Mouse (Mus musculus): ENCODE measurements around the gene Scfd2. TPM values are rescaled to one million over a fixed set of nuclear protein-coding genes. Genes with fewer than 3 reads are reported as not detected.

Gene Scfd2
- polyA plus RNA-seq, 1 experiment from 2014 or later: 13.9 TPM

GRCm38 (mm10) chr5:74455510-74456269 is 75.9 kb downstream of the Scfd2 start:
- H3K4me2 ChIP-seq: no peak overlapping the region
- H3K4me1 ChIP-seq (replicated peaks): no peaks in the 10 kb centered on the region
- H3K27me3 ChIP-seq: no peaks in the 10 kb centered on the region
- ATAC-seq (ENCODE audit: low read depth) (no peak), DNase-seq (no peak)
- H3K36me3 ChIP-seq: no peaks in the 10 kb centered on the region
- 77% methylated on average over 6 of the region's 6 CpGs for WGBS (ENCODE audit: insufficient replicate concordance)
- no peak overlapping the region for H3K27ac ChIP-seq
- H3K9me3 ChIP-seq (replicated peaks): no peaks in the 10 kb centered on the region
- H3K9ac ChIP-seq: no peak overlapping the region
- no peak overlapping the region for H3K4me3 ChIP-seq (replicated peaks)

DNA sequence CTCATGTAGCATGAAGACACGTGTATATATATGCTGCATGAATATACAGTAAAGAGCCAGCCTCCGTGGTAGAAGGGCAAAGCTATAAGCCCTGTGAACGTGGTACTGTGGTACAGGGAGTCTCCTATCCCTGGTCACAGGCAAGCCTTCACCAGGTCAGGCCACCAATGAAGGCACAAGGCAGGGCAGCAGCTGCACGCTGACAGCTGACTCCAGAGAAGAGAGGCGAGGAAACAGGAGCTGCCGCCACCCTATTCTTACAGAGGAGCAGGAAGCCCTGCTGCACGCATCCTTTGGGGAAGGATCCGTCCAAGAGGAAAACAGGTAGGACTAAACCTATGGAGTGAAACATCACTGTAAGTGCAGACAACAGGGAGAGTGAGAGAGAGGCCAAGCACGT is 76.5 kb downstream of the Scfd2 start:
- Histone ChIP-seq H3K4me2 (no peak overlapping the region), H3K27me3 (no peaks in the 10 kb centered on the region), H3K4me3 (replicated peaks) (no peak overlapping the region), H3K27ac (no peak overlapping the region), H3K4me1 (replicated peaks) (no peaks in the 10 kb centered on the region), H3K36me3 (no peaks in the 10 kb centered on the region), H3K9ac (no peak overlapping the region), H3K9me3 (replicated peaks) (no peaks in the 10 kb centered on the region)
- DNase-seq: no peak
- 72% methylated on average over 9 of the region's 9 CpGs for WGBS (ENCODE audit: insufficient replicate concordance)
- no peak for ATAC-seq (ENCODE audit: low read depth)

- H3K4me1 ChIP-seq (replicated peaks): no peaks in the 10 kb centered on the region
- ATAC-seq (ENCODE audit: low read depth) (no peak), DNase-seq (no peak)
- H3K9ac ChIP-seq: no peak overlapping the region
- 63% methylated on average over 5 of the region's 5 CpGs for WGBS (ENCODE audit: insufficient replicate concordance)
- H3K4me2 ChIP-seq: no peak overlapping the region
- no peaks in the 10 kb centered on the region for H3K9me3 ChIP-seq (replicated peaks)
- no peaks in the 10 kb centered on the region for H3K27me3 ChIP-seq
- H3K36me3 ChIP-seq: no peaks in the 10 kb centered on the region
- H3K4me3 ChIP-seq (replicated peaks): no peak overlapping the region
- no peak overlapping the region for H3K27ac ChIP-seq
These were observed 80.6 kb downstream of the Scfd2 start for GRCm38 (mm10) chr5:74450977-74451376.

- Histone ChIP-seq H3K9ac (no peak overlapping the region), H3K4me3 (replicated peaks) (no peak overlapping the region), H3K9me3 (replicated peaks) (no peaks in the 10 kb centered on the region), H3K36me3 (no peaks in the 10 kb centered on the region), H3K4me2 (no peak overlapping the region), H3K4me1 (replicated peaks) (no peaks in the 10 kb centered on the region), H3K27ac (no peak overlapping the region), H3K27me3 (no peaks in the 10 kb centered on the region)
- DNase-seq: no peak
- WGBS (ENCODE audit: insufficient replicate concordance): 68% methylated on average over 10 of the region's 10 CpGs
- ATAC-seq (ENCODE audit: low read depth): no peak
These were observed 83.8 kb downstream of the Scfd2 start for GRCm38 (mm10) chr5:74447517-74448334.

DNA sequence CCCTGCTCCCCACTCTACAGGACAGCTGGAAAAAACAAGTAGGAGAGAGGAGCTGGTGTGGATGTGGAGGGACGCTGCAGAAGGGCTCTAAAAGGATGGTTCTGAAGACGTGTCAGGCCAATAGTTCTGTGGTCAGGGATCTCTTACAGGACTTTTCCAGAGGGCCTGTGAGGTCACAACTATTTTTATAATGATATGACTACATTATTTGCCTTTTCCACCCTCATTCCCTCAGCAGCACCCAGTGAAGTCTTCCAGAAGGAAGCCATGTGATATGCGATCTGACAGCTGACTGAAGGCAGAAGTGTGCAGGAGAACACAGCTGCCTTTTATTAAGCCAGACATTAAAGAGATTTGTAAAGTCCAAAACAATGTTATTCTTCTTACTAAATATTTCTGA is 85.7 kb downstream of the Scfd2 start:
- no peak overlapping the region for H3K4me3 ChIP-seq (replicated peaks)
- no peak overlapping the region for H3K4me2 ChIP-seq
- ATAC-seq (ENCODE audit: low read depth) (no peak), DNase-seq (no peak)
- H3K9me3 ChIP-seq (replicated peaks): no peaks in the 10 kb centered on the region
- WGBS (ENCODE audit: insufficient replicate concordance): 72% methylated on average over 3 of the region's 3 CpGs
- H3K27me3 ChIP-seq: no peaks in the 10 kb centered on the region
- H3K4me1 ChIP-seq (replicated peaks): no peaks in the 10 kb centered on the region
- H3K9ac ChIP-seq: no peak overlapping the region
- no peak overlapping the region for H3K27ac ChIP-seq
- no peaks in the 10 kb centered on the region for H3K36me3 ChIP-seq

DNA sequence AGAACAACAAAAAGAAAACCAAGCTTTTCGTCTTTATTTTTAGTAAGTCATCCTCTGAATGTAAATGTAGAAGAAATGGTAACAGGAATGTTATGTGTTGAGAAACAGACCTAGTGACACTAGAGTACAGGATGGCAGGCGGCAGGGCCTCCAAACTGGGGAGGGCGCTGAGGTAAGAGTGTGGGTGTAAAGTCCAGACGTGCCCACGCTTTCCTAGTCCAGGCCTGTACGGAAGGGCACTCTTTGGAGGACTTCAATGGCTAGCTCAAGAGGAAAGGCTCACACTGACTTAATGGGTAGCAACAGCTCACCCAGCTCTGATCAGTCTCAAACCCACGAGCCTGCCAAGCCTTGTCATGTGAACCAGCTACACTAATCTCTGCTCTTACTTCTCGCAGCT is 93.2 kb downstream of the Scfd2 start:
- ATAC-seq (ENCODE audit: low read depth): no peak
- Histone ChIP-seq H3K4me1 (replicated peaks) (no peaks in the 10 kb centered on the region), H3K9me3 (replicated peaks) (no peaks in the 10 kb centered on the region), H3K27ac (no peak overlapping the region), H3K4me2 (no peak overlapping the region), H3K4me3 (replicated peaks) (no peak overlapping the region), H3K9ac (no peak overlapping the region), H3K36me3 (no peaks in the 10 kb centered on the region), H3K27me3 (no peaks in the 10 kb centered on the region)
- 75% methylated on average over 8 of the region's 8 CpGs for WGBS (ENCODE audit: insufficient replicate concordance)
- no peak for DNase-seq

GRCm38 (mm10) chr5:74433580-74434147 is 97.9 kb downstream of the Scfd2 start:
- ATAC-seq (ENCODE audit: low read depth) (no peak), DNase-seq (no peak)
- Histone ChIP-seq H3K27ac (no peak overlapping the region), H3K9ac (no peak overlapping the region), H3K36me3 (no peaks in the 10 kb centered on the region), H3K4me3 (replicated peaks) (no peak overlapping the region), H3K4me1 (replicated peaks) (no peaks in the 10 kb centered on the region), H3K4me2 (no peak overlapping the region), H3K9me3 (replicated peaks) (no peaks in the 10 kb centered on the region), H3K27me3 (no peaks in the 10 kb centered on the region)
- 47% methylated on average over 9 of the region's 9 CpGs for WGBS (ENCODE audit: insufficient replicate concordance)

GRCm38 (mm10) chr5:74432879-74433539 is 98.5 kb downstream of the Scfd2 start:
- no peak for DNase-seq
- Histone ChIP-seq H3K9me3 (replicated peaks) (no peaks in the 10 kb centered on the region), H3K4me1 (replicated peaks) (no peaks in the 10 kb centered on the region), H3K27me3 (no peaks in the 10 kb centered on the region), H3K9ac (no peak overlapping the region), H3K4me3 (replicated peaks) (no peak overlapping the region), H3K4me2 (no peak overlapping the region), H3K27ac (no peak overlapping the region), H3K36me3 (no peaks in the 10 kb centered on the region)
- 65% methylated on average over 14 of the region's 14 CpGs for WGBS (ENCODE audit: insufficient replicate concordance)
- ATAC-seq (ENCODE audit: low read depth): no peak

DNA sequence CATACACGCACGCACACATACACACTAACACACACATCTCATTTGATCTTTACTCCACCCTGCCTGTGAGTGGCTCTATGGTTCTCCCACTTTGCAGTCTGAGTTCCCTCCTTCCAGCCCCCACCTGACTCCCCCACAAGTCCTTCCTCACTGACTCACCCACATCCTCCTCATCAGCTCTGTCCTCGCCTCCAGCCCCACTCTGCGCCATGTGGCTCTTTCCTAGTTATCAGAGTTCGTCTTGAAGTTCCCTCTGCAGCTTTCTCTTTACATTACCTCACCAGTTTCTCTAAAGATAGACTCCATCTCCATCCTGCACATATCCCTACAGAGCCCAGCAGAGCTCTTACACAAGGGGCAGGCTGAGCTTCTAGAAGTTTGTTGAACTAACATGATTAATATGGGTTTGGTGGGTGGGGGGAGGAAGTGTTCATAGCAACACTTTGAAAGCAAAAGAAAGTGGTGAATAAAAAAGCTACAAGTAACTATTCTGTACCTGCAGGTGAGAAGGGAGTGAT is 110.9 kb downstream of the Scfd2 start:
- Histone ChIP-seq H3K9me3 (replicated peaks) (no peaks in the 10 kb centered on the region), H3K27ac (no peak overlapping the region), H3K4me2 (no peak overlapping the region), H3K4me3 (replicated peaks) (no peak overlapping the region), H3K4me1 (replicated peaks) (no peaks in the 10 kb centered on the region), H3K36me3 (no peaks in the 10 kb centered on the region), H3K27me3 (no peaks in the 10 kb centered on the region), H3K9ac (no peak overlapping the region)
- 58% methylated on average over 5 of the region's 5 CpGs for WGBS (ENCODE audit: insufficient replicate concordance)
- no peak for ATAC-seq (ENCODE audit: low read depth)
- no peak for DNase-seq

DNA sequence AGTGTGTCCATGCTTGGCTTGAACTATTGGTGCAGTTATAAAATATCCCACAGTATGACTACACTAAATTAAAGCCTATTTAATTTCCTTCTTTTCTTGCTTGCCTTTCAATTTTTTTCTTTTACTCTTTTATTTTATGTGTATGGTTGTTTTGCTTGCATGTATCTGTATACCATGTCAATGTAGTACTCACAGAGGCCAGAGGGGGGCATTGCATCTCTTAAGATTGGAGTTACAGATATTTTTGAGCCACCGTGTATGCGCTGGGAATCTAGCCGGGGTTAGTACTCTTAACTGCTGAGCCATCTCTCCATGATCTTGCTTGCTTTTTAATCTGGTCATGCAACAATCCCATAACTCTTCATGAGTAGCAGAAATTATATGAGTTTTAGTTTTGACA is 119.0 kb downstream of the Scfd2 start:
- Histone ChIP-seq H3K27me3 (no peaks in the 10 kb centered on the region), H3K4me2 (no peak overlapping the region), H3K9ac (no peak overlapping the region), H3K27ac (no peak overlapping the region), H3K4me3 (replicated peaks) (no peak overlapping the region), H3K36me3 (no peaks in the 10 kb centered on the region), H3K9me3 (replicated peaks) (no peaks in the 10 kb centered on the region), H3K4me1 (replicated peaks) (no peaks in the 10 kb centered on the region)
- 80% methylated on average over 3 of the region's 3 CpGs for WGBS (ENCODE audit: insufficient replicate concordance)
- no peak for ATAC-seq (ENCODE audit: low read depth)
- no peak for DNase-seq

GRCm38 (mm10) chr5:74404887-74405286 is 126.7 kb downstream of the Scfd2 start:
- ATAC-seq (ENCODE audit: low read depth): no peak
- Histone ChIP-seq H3K36me3 (no peaks in the 10 kb centered on the region), H3K4me3 (replicated peaks) (no peak overlapping the region), H3K4me2 (no peak overlapping the region), H3K4me1 (replicated peaks) (peaks cover 8% of the 10 kb centered on the region), H3K9ac (no peak overlapping the region), H3K27ac (no peak overlapping the region), H3K9me3 (replicated peaks) (no peaks in the 10 kb centered on the region), H3K27me3 (no peaks in the 10 kb centered on the region)
- WGBS (ENCODE audit: insufficient replicate concordance): 91% methylated on average over 5 of the region's 5 CpGs
- no peak for DNase-seq

Data from liver, embryonic 13.5 days (tissue).